ENCODE assay signal across 17 mouse cellular contexts in the genomic region with DNA sequence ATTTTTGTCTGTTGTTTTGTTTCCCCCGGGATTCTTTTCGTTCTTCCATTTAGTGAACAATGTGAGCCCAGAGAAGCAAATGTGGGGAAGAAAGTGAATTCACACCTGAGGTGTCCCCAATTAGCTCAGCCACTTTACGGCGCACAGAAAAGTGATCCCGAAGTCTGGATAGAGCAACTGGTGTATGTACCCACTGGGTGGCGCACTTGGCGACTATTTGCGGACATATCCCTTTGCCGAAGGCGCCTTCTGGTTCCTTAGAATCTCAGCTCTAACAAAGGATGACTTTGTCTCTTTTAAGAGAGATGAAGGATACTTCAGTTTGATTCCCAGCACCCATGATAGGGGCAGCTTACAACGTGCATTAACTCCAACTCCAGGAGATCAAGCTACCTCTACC. TPM values are rescaled to one million over a fixed set of nuclear protein-coding genes. Genes with fewer than 3 reads are reported as not detected.
DNase-seq lines count a peak whose midpoint lies in the region; TF ChIP-seq lines count a peak whose summit lies in the region.
"Had no signal": no experiment of that assay in that cellular context is flagged by ENCODE, and none has a peak within 500 bp of the region (broad histone marks: within the 10 kb centered on the region; RNA-seq: fewer than 3 reads in every experiment).

No protein-coding gene starts in this region.

- peaks cover 4% of the 10 kb centered on the region; the same call in 1 of the 2 replicates for H3K9me3 ChIP-seq in ES-Bruce4 (replicated peaks; ENCODE audit: control insufficient read depth, insufficient read depth, low read length, poor library complexity, severe bottlenecking)

- H3K36me3 ChIP-seq in ES-Bruce4 (ENCODE audit: control insufficient read depth, insufficient read depth, low read length, poor library complexity, severe bottlenecking) = no peaks in the 10 kb centered on the region
- H3K36me3 ChIP-seq: embryonic facial prominence, embryonic 12.5 days; forebrain, embryonic 10.5 days; neural tube, embryonic 15.5 days had no signal

- H3K4me3 ChIP-seq in left cerebral cortex, adult 2 months = no peak overlapping the region
- H3K4me3 ChIP-seq in ES-Bruce4 (ENCODE audit: low read depth, low read length) = no peak overlapping the region
- H3K4me3 ChIP-seq: embryonic facial prominence, embryonic 12.5 days; forebrain, embryonic 10.5 days; neural tube, embryonic 15.5 days had no signal

- H3K27ac ChIP-seq in left cerebral cortex, adult 2 months = no peak overlapping the region
- no peak overlapping the region for H3K27ac ChIP-seq in ES-Bruce4 (ENCODE audit: insufficient read depth, low read length)
- H3K27ac ChIP-seq: embryonic facial prominence, embryonic 12.5 days; forebrain, embryonic 10.5 days; liver, embryonic 14.5 days; neural tube, embryonic 15.5 days had no signal

- peak; percentile 36 for TF ChIP-seq CTCF in left cerebral cortex, adult 2 months (IDR thresholded peaks at IDR 0.05)
- peak; percentile 23 for TF ChIP-seq CTCF in ES-Bruce4 (IDR thresholded peaks at IDR 0.05; ENCODE audit: low read depth, low read length)

- no peak for TF ChIP-seq POLR2A in ES-Bruce4 (IDR thresholded peaks at IDR 0.05; ENCODE audit: insufficient read depth, low read length)

- no peak for TF ChIP-seq EP300 in ES-Bruce4 (IDR thresholded peaks at IDR 0.05; ENCODE audit: insufficient read depth, low read depth, low read length)

- no peaks in the 10 kb centered on the region for H3K4me1 ChIP-seq in ES-Bruce4 (ENCODE audit: control insufficient read depth, insufficient read depth, low read length)
- H3K4me1 ChIP-seq: forebrain, embryonic 10.5 days; neural tube, embryonic 15.5 days had no signal

- no peak overlapping the region for H3K9ac ChIP-seq in ES-Bruce4 (ENCODE audit: low read depth, poor library complexity, severe bottlenecking)
- H3K9ac ChIP-seq: embryonic facial prominence, embryonic 12.5 days; liver, embryonic 14.5 days; neural tube, embryonic 15.5 days had no signal

- H3K27me3 ChIP-seq in ES-Bruce4 (ENCODE audit: control insufficient read depth, insufficient read depth, low read length, poor library complexity, severe bottlenecking) = no peaks in the 10 kb centered on the region
- H3K27me3 ChIP-seq: embryonic facial prominence, embryonic 12.5 days; neural tube, embryonic 15.5 days had no signal

- DNase-seq in heart, adult 11 months = peak; percentile 83
- no peak for DNase-seq in heart, adult 18-20 months
- DNase-seq in left cerebral cortex, adult 2 months (ENCODE audit: extremely low spot score in 1 of 2, low spot score in 2 of 2) = no peak
- DNase-seq in left cerebral cortex, adult 8-10 months (ENCODE audit: low spot score in 2 of 2) = no peak
- peak; percentile 6 for DNase-seq in 416B (ENCODE audit: low read depth)
- no peak for DNase-seq in spleen, postnatal 4 days (ENCODE audit: low spot score in 2 of 2)
- no peak for DNase-seq in spleen, postnatal 14 days (ENCODE audit: low spot score in 2 of 2)
- DNase-seq: cerebellum, adult 8-10 months had no signal

- intact Hi-C loops in left cerebral cortex, adult 2 months (cut with DNase I) = loop anchor here (2.0 kb wide), 1 partner anchor 50 kb away; no protein-coding TSS in a partner anchor

RNA-seq across cellular contexts. Expression of a gene that starts 32.9 kb away (rescaled TPM):
- total RNA-seq in heart, adult 18-20 months (2021) = under 1 TPM; 0.10 to 0.97 TPM
- not detected for total RNA-seq in left cerebral cortex, adult 2 months (2021)
- total RNA-seq in left cerebral cortex, adult 8-10 months (2022) = not detected
- polyA plus RNA-seq in ES-Bruce4 (2011; ENCODE audit: insufficient read depth, insufficient read length, low read depth, missing spikeins) = not detected in 2 replicates
- total RNA-seq: left cerebral cortex, postnatal 10 days had no signal
- polyA plus RNA-seq: embryonic facial prominence, embryonic 12.5 days; forebrain, embryonic 10.5 days; heart, embryonic 14.5 days; liver, embryonic 14.5 days; midbrain, embryonic 16.5 days; neural tube, embryonic 15.5 days; stomach, embryonic 16.5 days had no signal

Comparison
In these comparisons a context has a peak if more than half of its experiments do, and no peak if none do; other contexts are left out.
1. DNase-seq: peak in heart, adult 11 months (single experiment) and 416B (single experiment); none in heart, adult 18-20 months (0 of 2), left cerebral cortex, adult 2 months (0 of 2), left cerebral cortex, adult 8-10 months (0 of 2), spleen, postnatal 4 days (0 of 2) and spleen, postnatal 14 days (0 of 2).